Mouse (Mus musculus) myocyte (in vitro differentiated cells): ENCODE measurements around the gene Mycn.

Experiments used
- MAX ChIP-seq: IDR thresholded peaks from one replicate; pipeline ENCODE4 v1.6.1; 2011; ENCODE audit warnings: low read depth, mild to moderate bottlenecking, control low read depth
- USF1 ChIP-seq: IDR thresholded peaks from one replicate; pipeline ENCODE4 v1.6.1; 2011; ENCODE audit warnings: low read depth, mild to moderate bottlenecking, control low read depth, moderate library complexity

DNA sequence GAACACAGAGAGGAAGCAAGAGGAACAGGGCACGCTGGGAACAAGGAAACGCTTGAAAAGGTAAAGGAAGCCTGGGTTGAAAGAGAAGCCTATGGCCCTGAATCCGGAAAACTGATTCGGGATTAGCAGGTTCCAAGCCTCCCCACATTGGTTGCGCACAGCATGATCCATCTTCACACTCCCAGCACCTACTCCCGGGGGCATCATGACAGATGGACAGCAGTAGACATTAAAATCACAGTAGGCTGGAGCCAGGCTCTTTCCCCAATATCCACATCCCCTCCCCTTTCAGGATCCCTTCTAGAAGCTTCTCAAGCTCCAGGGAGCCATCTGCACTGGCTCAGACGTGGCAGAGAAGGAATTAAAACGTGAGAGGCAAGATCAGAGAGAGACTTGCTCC lies 35.4 kb downstream of the Mycn start:
- TF ChIP-seq USF1 (no peak), MAX (no peak)
